Mouse (Mus musculus): ENCODE measurements around the gene Nelfb.

DNA sequence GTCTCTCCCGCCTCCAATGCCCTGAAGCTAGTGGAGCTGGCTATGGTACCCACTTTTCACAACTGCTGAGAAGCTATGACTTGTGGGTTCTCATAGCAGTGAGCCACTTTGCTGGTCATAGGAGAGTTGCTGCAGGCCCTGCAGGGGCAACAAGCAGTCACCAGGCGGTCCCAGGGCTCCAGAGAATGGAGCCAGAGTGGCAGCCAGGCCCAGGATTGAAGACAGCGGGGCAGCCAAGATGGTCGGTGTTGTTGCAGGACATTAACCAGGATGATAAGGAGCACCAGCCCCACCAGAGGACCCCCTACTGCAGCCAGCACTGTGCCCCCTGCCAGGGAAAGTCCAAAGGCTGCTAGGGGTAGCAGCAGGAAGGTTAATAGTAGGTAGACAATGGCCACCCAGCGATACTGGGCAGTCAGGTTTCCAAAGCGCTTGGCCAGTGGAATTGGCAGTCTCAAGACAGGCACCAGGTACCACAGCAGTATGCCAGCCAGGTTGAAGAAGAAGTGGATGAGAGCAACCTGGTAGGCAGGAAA is 17.8 kb upstream of the Nelfb start:
- TF ChIP-seq GATA1 (IDR thresholded peaks at IDR 0.05; ENCODE audit: borderline replicate concordance, low read length): no peak
- TF ChIP-seq FLI1 (IDR thresholded peaks at IDR 0.05; ENCODE audit: low read length): no peak
